Mouse (Mus musculus) cerebellum, adult 11 months (tissue): ENCODE results near the gene Cacybp.
A peak's percentile ranks its signal among the peaks of the same experiment; 100 is the strongest.

Source experiments
- DNase-seq: peaks from one replicate; pipeline ENCODE4 v3.0.0; 2022

Cacybp gene

GRCm38 (mm10) chr1:160212703-160213669 lies at the start of gene Cacybp:
TSS of gene Cacybp (minus strand) at chr1:160212875.
- peak; percentile 100 for DNase-seq

GRCm38 (mm10) chr1:160262415-160262814 lies 49.7 kb upstream of the Cacybp start:
- no peak for DNase-seq

- no peak for DNase-seq
Measured at GRCm38 (mm10) chr1:160261849-160262248, 49.2 kb upstream of the Cacybp start.

- no peak for DNase-seq
Measured at GRCm38 (mm10) chr1:160260605-160261004, 47.9 kb upstream of the Cacybp start.

GRCm38 (mm10) chr1:160259884-160260283 lies 47.2 kb upstream of the Cacybp start:
- peak; percentile 46 for DNase-seq

GRCm38 (mm10) chr1:160253108-160253507 lies 40.4 kb upstream of the Cacybp start:
- DNase-seq: no peak

GRCm38 (mm10) chr1:160251388-160252007 lies 38.8 kb upstream of the Cacybp start:
- DNase-seq: no peak

- DNase-seq: no peak
Measured at GRCm38 (mm10) chr1:160250782-160251181, 38.1 kb upstream of the Cacybp start.

GRCm38 (mm10) chr1:160249786-160250185 lies 37.1 kb upstream of the Cacybp start:
- no peak for DNase-seq

GRCm38 (mm10) chr1:160247473-160247872 lies 34.8 kb upstream of the Cacybp start:
- no peak for DNase-seq

- no peak for DNase-seq
Measured at GRCm38 (mm10) chr1:160246844-160247243, 34.2 kb upstream of the Cacybp start.

GRCm38 (mm10) chr1:160245954-160246353 lies 33.3 kb upstream of the Cacybp start:
- no peak for DNase-seq

GRCm38 (mm10) chr1:160244689-160245088 lies 32.0 kb upstream of the Cacybp start:
- DNase-seq: no peak

- no peak for DNase-seq
Measured at GRCm38 (mm10) chr1:160240091-160240490, 27.4 kb upstream of the Cacybp start.

- DNase-seq: no peak
Measured at GRCm38 (mm10) chr1:160238852-160239443, 26.3 kb upstream of the Cacybp start.

- DNase-seq: no peak
Measured at GRCm38 (mm10) chr1:160237981-160238380, 25.3 kb upstream of the Cacybp start.

- no peak for DNase-seq
Measured at GRCm38 (mm10) chr1:160233921-160234320, 21.2 kb upstream of the Cacybp start.

- DNase-seq: no peak
Measured at GRCm38 (mm10) chr1:160232113-160232512, 19.4 kb upstream of the Cacybp start.

- no peak for DNase-seq
Measured at GRCm38 (mm10) chr1:160231013-160231412, 18.3 kb upstream of the Cacybp start.

GRCm38 (mm10) chr1:160227850-160228249 lies 15.2 kb upstream of the Cacybp start:
- no peak for DNase-seq

- DNase-seq: no peak
Measured at GRCm38 (mm10) chr1:160227196-160227595, 14.5 kb upstream of the Cacybp start.

GRCm38 (mm10) chr1:160224093-160224492 lies 11.4 kb upstream of the Cacybp start:
- DNase-seq: no peak

- no peak for DNase-seq
Measured at GRCm38 (mm10) chr1:160217898-160218297, 5.2 kb upstream of the Cacybp start.

GRCm38 (mm10) chr1:160214171-160214570 lies 1.5 kb upstream of the Cacybp start:
- no peak for DNase-seq
